Mouse (Mus musculus) hindbrain, postnatal 0 days (tissue): Measurements from ENCODE around the gene Zfp641. TPM values are rescaled to one million over a fixed set of nuclear protein-coding genes. Genes with fewer than 3 reads are reported as not detected.

Source experiments
- ATAC-seq: fragments of 200-750 bp; cut with Nextera tagmentation; 2 replicates; pipeline ENCODE4 v1.8.0; 2017; ENCODE audit warnings: mild to moderate bottlenecking, moderate TSS enrichment, moderate library complexity
- DNase-seq: peaks from one replicate; pipeline ENCODE4 v3.0.0-alpha.2; 2015; ENCODE audit warnings: low spot score
- H3K27ac ChIP-seq: fragments of 300-500 bp; sonication (generic); 2 replicates; pipeline ENCODE4 v1.5.1; 2014; ENCODE audit warnings: mild to moderate bottlenecking
- H3K27me3 ChIP-seq: fragments of 300-500 bp; sonication (generic); 2 replicates; pipeline ENCODE4 v1.6.1; 2014; ENCODE audit warnings: low read length, mixed read lengths; ENCODE audit not compliant: insufficient read depth
- H3K36me3 ChIP-seq: fragments of 300-500 bp; sonication (generic); 2 replicates; pipeline ENCODE4 v1.6.1; 2014; ENCODE audit warnings: low read length, mixed read lengths; ENCODE audit not compliant: insufficient read depth
- H3K4me1 ChIP-seq: fragments of 300-500 bp; sonication (generic); 2 replicates; pipeline ENCODE4 v1.6.1; 2014; ENCODE audit warnings: antibody characterized with exemption, low read length, mixed read lengths; ENCODE audit not compliant: insufficient read depth
- H3K4me2 ChIP-seq: fragments of 300-500 bp; sonication (generic); 2 replicates; pipeline ENCODE4 v1.6.1; 2014; ENCODE audit warnings: low read depth, mild to moderate bottlenecking, low read length, moderate library complexity, mixed read lengths
- H3K4me3 ChIP-seq: fragments of 300-500 bp; sonication (generic); 2 replicates; pipeline ENCODE4 v1.5.1; 2014; ENCODE audit warnings: low read length
- H3K9ac ChIP-seq: fragments of 300-500 bp; sonication (generic); replicated peaks from 2 replicates; pipeline ENCODE4 v1.6.1; 2014; ENCODE audit warnings: mild to moderate bottlenecking, low read length, moderate library complexity, mixed read lengths
- H3K9me3 ChIP-seq: fragments of 300-500 bp; sonication (generic); 2 replicates; pipeline ENCODE4 v1.6.1; 2016; ENCODE audit warnings: low read length, mixed read lengths
- CTCF ChIP-seq: IDR thresholded peaks from 2 replicates; pipeline ENCODE4 v1.5.1; 2016; ENCODE audit warnings: antibody characterized with exemption, control low read depth, low read depth
- WGBS: fragments of 180-500 bp; shearing (Covaris S2); extraction: QIAGEN DNeasy Blood & Tissue Kit; methylation state at CpG from one replicate; pipeline ENCODE4 v1.1.7; 2014; 5-methylcytosine and 5-hydroxymethylcytosine counted together
- polyA plus RNA-seq: library from polyadenylated mRNA; unstranded; fragments of >200 nt; fragmentation: Nextera tagmentation; extraction: Ambion mirVana; gene quantifications from 2 replicates; pipeline ENCODE4 v1.2.1, GENCODE M21; 2015
- total RNA-seq: library from RNA; depleted of rRNA; stranded (reverse); fragments of >200 nt; gene quantifications from 2 replicates; pipeline ENCODE4 v1.2.3, GENCODE M21; 2014; rRNA removed

Gene Zfp641
- total RNA-seq (11.2 and 15.1 TPM in 2 replicates), polyA plus RNA-seq (7.3 and 9.0 TPM in 2 replicates)

DNA sequence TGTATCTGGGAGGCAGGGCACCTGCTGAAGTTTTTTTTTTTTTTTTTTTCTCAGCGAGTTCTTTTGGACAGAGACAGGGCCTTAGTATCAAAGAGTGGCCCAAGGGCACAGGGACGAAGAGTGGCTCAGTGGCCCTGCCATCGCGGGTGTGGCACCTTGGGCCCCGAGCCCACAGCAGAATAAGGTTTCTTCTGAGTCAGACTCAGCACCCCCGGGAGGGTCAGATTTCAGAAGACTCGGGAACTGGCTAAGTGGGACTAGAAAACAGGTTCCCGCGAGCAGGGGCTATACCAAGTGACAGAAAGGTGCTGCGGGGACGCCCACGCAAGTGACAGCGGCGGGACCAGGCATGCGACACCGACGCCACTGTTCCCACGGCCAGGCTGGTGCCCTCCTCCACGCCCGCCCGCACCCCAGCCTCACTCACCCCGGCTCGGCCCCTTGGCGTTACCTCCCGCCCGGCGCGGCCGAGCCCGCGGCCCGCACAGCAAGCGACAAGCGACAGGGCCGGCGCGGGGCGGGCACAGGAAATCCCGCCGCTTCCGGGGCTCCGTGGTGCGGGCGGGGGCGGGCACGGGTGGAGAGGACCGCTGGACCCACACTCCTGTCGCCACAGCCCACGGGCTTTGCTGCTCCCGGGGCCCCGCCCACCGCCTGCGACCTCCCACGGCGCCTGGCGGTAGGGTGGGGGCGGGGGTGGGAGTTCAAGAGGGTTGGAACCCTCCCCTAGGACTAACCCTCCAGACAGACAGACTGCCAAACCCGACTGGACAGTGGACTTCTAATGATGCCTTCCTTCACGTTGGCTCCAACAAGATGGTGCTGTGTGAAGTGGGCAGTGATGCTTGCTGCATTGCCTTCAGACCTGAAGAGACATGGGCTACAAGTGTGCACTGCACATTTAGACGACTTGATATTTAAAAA is at the start of gene Zfp641:
Gene Zfp641, minus strand, starts transcription at position 534 of the 924 bp plus-strand sequence.
- Histone ChIP-seq H3K9ac (peak within 1 kb of the TSS; percentile 82), H3K4me3 (peak within 1 kb of the TSS; percentile 69), H3K9me3 (no peaks in the 10 kb centered on the region), H3K27me3 (no peaks in the 10 kb centered on the region), H3K4me1 (0 out of 2 replicates have a peak, but pooled peaks cover 3% of the 10 kb centered on the region), H3K36me3 (no peaks in the 10 kb centered on the region), H3K27ac (peak within 1 kb of the TSS; percentile 54), H3K4me2 (peak within 1 kb of the TSS; percentile 77)
- DNase-seq (peak; percentile 68), ATAC-seq (peak; percentile 82)
- TF ChIP-seq CTCF, result no peak
- 2% methylated on average over 52 of the region's 60 CpGs for WGBS

DNA sequence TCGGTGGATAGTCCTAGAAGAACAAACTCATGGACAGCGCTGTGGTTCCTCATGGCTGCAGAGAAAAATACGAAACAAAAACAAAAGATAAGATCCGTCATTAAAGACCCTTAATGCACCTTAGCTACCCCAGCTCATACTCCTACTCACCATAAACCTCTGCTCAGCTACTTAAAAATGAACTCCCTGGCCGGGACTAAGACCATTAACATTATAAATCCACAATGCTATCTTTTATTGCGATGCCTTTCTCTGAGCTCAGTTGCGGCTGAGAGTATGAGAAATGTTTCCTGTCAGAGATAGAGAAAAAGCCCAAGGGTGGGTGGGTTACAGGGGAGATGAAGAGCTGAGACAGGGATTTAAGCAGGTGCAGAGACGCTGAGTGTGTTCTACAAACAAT is 44.9 kb upstream of the Zfp641 start, which contains the start of gene Olfr284:
Gene Olfr284, minus strand, starts transcription at position 101 of the 400 bp plus-strand sequence.
- WGBS, result 85% methylated on average over 8 of the region's 8 CpGs
- no peak for TF ChIP-seq CTCF
- Histone ChIP-seq H3K9ac (no peak within 1 kb of the TSS), H3K9me3 (no peaks in the 10 kb centered on the region), H3K27me3 (no peaks in the 10 kb centered on the region), H3K4me3 (no peak within 1 kb of the TSS), H3K4me2 (no peak within 1 kb of the TSS), H3K4me1 (no peaks in the 10 kb centered on the region), H3K36me3 (no peaks in the 10 kb centered on the region), H3K27ac (no peak within 1 kb of the TSS)
- DNase-seq (no peak), ATAC-seq (no peak)

DNA sequence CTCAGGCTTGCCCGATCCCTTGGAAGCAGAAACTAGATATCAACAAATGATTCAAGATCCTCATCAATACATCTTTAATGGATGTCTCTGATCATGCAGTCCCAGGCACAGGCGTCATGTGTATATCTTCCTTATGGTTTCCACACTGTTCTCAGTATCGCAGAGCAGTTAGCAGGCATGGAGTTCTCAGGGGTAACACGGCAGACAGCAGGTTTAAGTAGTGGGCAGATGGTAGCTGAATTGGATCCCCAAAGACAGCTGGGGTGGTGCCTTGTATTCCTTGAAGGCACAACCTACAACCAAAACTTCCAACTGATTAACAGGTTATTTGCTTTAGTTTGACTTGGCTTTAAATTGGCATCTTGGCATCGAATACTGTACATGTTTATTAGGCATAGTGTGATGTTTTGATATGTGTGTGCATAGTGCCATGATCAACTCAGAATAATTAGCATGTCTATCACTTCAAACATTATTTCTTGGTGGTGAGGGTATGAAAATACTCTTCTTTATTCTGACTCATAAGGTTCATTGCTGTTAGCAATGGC is 21.3 kb upstream of the Zfp641 start, which contains the start of gene Olfr285:
Gene Olfr285, minus strand, starts transcription at position 177 of the 548 bp plus-strand sequence.
- no peaks in the 10 kb centered on the region for H3K9me3 ChIP-seq
- no peaks in the 10 kb centered on the region for H3K27me3 ChIP-seq
- no peaks in the 10 kb centered on the region for H3K4me1 ChIP-seq
- 90% methylated on average over 5 of the region's 5 CpGs for WGBS
- DNase-seq, result no peak
- no peak within 1 kb of the TSS for H3K9ac ChIP-seq
- TF ChIP-seq CTCF, result no peak
- ATAC-seq, result no peak
- no peak within 1 kb of the TSS for H3K27ac ChIP-seq
- no peak within 1 kb of the TSS for H3K4me3 ChIP-seq
- H3K4me2 ChIP-seq, result no peak within 1 kb of the TSS
- no peaks in the 10 kb centered on the region for H3K36me3 ChIP-seq

DNA sequence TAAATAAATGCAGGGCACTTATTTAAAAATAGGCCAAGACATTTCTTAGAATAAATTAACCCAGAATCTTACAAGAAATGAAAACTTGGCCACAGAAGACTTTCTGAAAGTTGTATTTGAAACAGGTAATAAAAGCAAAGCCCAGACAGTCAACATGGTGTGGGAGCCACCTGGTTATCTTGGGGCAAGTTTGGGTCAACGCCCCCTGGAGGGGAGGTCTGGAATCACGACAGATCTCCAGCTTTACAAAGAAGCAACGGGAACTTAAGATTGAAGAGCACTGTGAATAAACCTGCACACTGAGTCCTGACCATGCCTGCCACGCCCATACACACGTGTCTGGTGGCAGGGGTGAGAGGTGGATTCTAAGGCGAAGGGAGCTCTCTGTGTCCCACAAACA is 19.7 kb upstream of the Zfp641 start:
- Histone ChIP-seq H3K27ac (no peak overlapping the region), H3K4me3 (no peak overlapping the region), H3K9me3 (no peaks in the 10 kb centered on the region), H3K4me2 (no peak overlapping the region), H3K27me3 (no peaks in the 10 kb centered on the region), H3K36me3 (no peaks in the 10 kb centered on the region), H3K4me1 (no peaks in the 10 kb centered on the region), H3K9ac (no peak overlapping the region)
- WGBS, result 54% methylated on average over 6 of the region's 6 CpGs
- TF ChIP-seq CTCF, result no peak
- no peak for ATAC-seq
- no peak for DNase-seq

DNA sequence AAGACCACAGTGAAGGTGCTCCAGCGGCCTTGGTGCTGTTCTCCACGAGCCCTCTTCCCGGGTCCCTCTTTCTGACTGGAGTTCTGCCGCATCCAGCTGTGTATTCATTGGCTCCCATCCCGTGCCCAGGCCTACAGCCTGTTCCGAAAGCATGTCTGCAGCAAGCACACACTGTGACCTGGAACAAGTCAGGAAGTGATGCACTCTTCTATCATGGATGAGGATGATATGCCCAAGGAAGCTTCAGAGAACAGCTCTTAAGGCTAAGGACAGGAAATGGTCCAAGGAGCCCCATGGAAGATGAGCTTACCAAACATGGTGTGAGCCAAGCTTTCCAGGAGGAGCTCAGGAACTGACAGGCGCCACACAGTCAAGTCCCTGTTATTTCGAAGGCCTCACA is 2.3 kb downstream of the Zfp641 start:
- Histone ChIP-seq H3K27me3 (no peaks in the 10 kb centered on the region), H3K9me3 (no peaks in the 10 kb centered on the region), H3K4me3 (no peak overlapping the region), H3K4me1 (0 out of 2 replicates have a peak, but pooled peaks cover 3% of the 10 kb centered on the region), H3K27ac (no peak overlapping the region), H3K4me2 (no peak overlapping the region), H3K36me3 (peaks cover 4% of the 10 kb centered on the region), H3K9ac (no peak overlapping the region)
- DNase-seq (no peak), ATAC-seq (no peak)
- no peak for TF ChIP-seq CTCF
- 91% methylated on average over 8 of the region's 8 CpGs for WGBS

DNA sequence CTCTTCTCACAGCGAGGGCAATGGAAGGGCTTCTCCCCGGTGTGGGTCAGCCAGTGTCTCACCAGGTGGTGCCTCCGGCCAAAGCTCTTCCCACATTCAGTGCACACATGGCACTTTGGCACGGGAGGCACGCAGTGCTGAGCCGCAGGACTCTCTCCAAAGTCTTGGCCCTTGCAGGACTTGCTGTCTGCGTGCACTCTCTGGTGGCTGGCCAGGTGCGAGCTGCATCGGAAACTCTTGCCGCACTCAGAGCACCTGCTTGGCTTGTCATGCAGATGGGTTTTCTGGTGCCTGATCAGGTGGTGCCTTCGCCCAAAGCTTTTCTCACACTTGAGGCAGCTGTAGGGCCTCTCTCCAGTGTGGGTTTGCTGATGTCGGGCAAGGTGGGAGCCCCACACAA is 7.4 kb downstream of the Zfp641 start:
- H3K27me3 ChIP-seq, result no peaks in the 10 kb centered on the region
- H3K36me3 ChIP-seq, result peaks cover 8% of the 10 kb centered on the region
- TF ChIP-seq CTCF, result no peak
- 71% methylated on average over 12 of the region's 12 CpGs for WGBS
- no peak overlapping the region for H3K9ac ChIP-seq
- DNase-seq (no peak), ATAC-seq (no peak)
- no peaks in the 10 kb centered on the region for H3K9me3 ChIP-seq
- H3K4me3 ChIP-seq, result no peak overlapping the region
- H3K27ac ChIP-seq, result no peak overlapping the region
- H3K4me1 ChIP-seq, result no peaks in the 10 kb centered on the region
- no peak overlapping the region for H3K4me2 ChIP-seq

DNA sequence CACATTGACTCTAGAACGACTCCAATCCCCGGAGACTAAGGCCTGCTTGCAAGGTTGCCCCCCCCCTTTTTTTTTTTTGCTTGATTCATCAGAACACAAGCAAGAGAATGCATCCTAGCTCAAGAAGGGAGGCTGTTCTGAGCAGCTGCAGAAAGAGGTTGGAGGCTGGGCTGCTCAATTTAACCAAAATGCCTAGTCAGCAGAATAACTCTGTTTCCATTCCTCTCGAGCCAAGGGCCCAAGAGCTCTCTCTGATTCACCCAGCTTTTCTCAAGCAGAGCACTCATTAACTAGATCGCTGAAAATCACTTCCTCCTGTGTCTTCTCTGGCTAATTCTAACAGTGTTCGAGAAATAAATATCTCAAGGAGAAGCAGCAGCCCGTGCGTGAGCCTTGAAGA is 9.5 kb downstream of the Zfp641 start:
- DNase-seq (no peak), ATAC-seq (no peak)
- Histone ChIP-seq H3K36me3 (peaks cover 8% of the 10 kb centered on the region), H3K27ac (no peak overlapping the region), H3K9ac (no peak overlapping the region), H3K4me2 (no peak overlapping the region), H3K27me3 (no peaks in the 10 kb centered on the region), H3K4me1 (no peaks in the 10 kb centered on the region), H3K9me3 (no peaks in the 10 kb centered on the region), H3K4me3 (no peak overlapping the region)
- 71% methylated on average over 7 of the region's 7 CpGs for WGBS
- TF ChIP-seq CTCF, result no peak
